Mouse (Mus musculus) neural tube, embryonic 15.5 days (tissue): ENCODE results near the gene Mpped2. TPM values are rescaled to one million over a fixed set of nuclear protein-coding genes. Genes with fewer than 3 reads are reported as not detected.
A peak's percentile ranks its signal among the peaks of the same experiment; 100 is the strongest.

ENCODE experiments used
- ATAC-seq: fragments of 200-750 bp; cut with Nextera tagmentation; 2 replicates; pipeline ENCODE4 v1.8.0; 2017; ENCODE audit warnings: mild to moderate bottlenecking, moderate TSS enrichment, moderate library complexity; ENCODE audit not compliant: low FRiP score
- H3K27ac ChIP-seq: fragments of 300-500 bp; sonication (generic); replicated peaks from 2 replicates; pipeline ENCODE4 v1.5.1; 2015; ENCODE audit warnings: mild to moderate bottlenecking, inconsistent platforms
- H3K27me3 ChIP-seq: fragments of 300-500 bp; sonication (generic); replicated peaks from 2 replicates; pipeline ENCODE4 v1.6.1; 2015; ENCODE audit warnings: inconsistent platforms
- H3K36me3 ChIP-seq: fragments of 300-500 bp; sonication (generic); 2 replicates; pipeline ENCODE4 v1.6.1; 2015; ENCODE audit warnings: inconsistent platforms
- H3K4me1 ChIP-seq: fragments of 300-500 bp; sonication (generic); 2 replicates; pipeline ENCODE4 v1.6.1; 2015; ENCODE audit warnings: inconsistent platforms
- H3K4me2 ChIP-seq: fragments of 300-500 bp; sonication (generic); 2 replicates; pipeline ENCODE4 v1.6.1; 2015; ENCODE audit warnings: inconsistent platforms, mild to moderate bottlenecking, moderate library complexity
- H3K4me3 ChIP-seq: fragments of 300-500 bp; sonication (generic); replicated peaks from 2 replicates; pipeline ENCODE4 v1.5.1; 2015; ENCODE audit warnings: mild to moderate bottlenecking, inconsistent platforms
- H3K9ac ChIP-seq: fragments of 300-500 bp; sonication (generic); replicated peaks from 2 replicates; pipeline ENCODE4 v1.6.1; 2015; ENCODE audit warnings: mild to moderate bottlenecking, inconsistent platforms
- H3K9me3 ChIP-seq: fragments of 300-500 bp; sonication (generic); replicated peaks from 2 replicates; pipeline ENCODE4 v1.6.1; 2016; ENCODE audit warnings: inconsistent platforms
- WGBS: fragments of 180-500 bp; shearing (Covaris S2); methylation state at CpG from one replicate; pipeline ENCODE4 v1.1.7; 2015; ENCODE audit warnings: mixed read lengths; 5-methylcytosine and 5-hydroxymethylcytosine counted together
- polyA plus RNA-seq: library from polyadenylated mRNA; unstranded; fragments of >200 nt; fragmentation: Nextera tagmentation; extraction: Ambion mirVana; gene quantifications from 2 replicates; pipeline ENCODE4 v1.2.1, GENCODE M21; 2015

Gene Mpped2
- polyA plus RNA-seq, 1 experiment from 2014 or later = 222 TPM

DNA sequence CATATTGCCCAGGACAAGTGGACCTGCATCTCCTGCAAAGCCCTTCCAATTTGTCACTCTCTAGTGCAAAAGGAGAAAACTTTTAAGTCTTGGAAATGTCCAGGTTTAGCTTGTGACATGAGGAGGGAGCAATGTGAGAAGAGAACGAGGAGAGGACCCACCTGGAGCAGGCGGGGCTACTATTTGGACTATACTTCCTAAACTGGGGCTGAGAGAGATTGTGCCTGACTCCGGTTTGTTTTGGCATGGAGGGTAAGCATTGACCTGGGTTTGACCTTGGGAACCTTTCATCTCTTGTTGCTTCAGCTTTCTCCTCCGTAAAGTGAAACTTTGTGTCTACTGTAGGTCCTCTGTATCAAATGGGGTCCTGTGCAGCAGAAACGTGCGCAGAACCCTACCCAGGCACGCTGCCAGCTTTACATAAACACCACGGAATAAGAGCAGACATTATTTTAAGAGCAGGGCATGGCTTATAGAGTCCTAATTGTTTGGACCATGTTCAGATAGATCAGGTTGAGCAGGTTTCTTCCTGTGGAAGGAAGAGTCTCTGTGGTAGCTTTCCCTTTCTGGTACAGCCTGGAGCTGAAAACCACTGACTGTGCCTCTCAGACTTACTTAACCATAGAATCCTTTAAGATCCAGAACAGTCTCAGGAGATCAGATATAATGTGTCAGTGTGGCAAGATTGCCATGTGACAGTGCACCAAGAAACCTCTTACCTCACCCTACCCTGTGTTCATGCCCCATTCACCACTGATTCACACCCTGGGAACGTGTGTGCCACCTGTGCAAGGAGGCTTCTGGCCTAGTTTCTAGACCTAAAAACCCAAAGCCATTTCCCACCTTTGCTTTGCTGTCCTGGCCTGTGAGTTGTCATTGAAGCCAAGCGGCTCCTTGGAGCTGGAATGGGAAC lies 152.0 kb downstream of the Mpped2 start:
- Histone ChIP-seq H3K4me3 (no peak overlapping the region), H3K9me3 (no peaks in the 10 kb centered on the region), H3K4me2 (no peak overlapping the region), H3K36me3 (no peaks in the 10 kb centered on the region), H3K27ac (no peak overlapping the region), H3K9ac (no peak overlapping the region), H3K4me1 (peaks cover 4% of the 10 kb centered on the region), H3K27me3 (no peaks in the 10 kb centered on the region)
- ATAC-seq = no peak
- 70% methylated on average over 10 of the region's 10 CpGs for WGBS

GRCm38 (mm10) chr2:106846511-106846910 lies 153.4 kb downstream of the Mpped2 start:
- H3K27ac ChIP-seq = no peak overlapping the region
- no peaks in the 10 kb centered on the region for H3K27me3 ChIP-seq
- H3K9ac ChIP-seq = no peak overlapping the region
- no peak for ATAC-seq
- H3K36me3 ChIP-seq = no peaks in the 10 kb centered on the region
- H3K4me3 ChIP-seq = no peak overlapping the region
- no peak overlapping the region for H3K4me2 ChIP-seq
- no peaks in the 10 kb centered on the region for H3K9me3 ChIP-seq
- peaks cover 4% of the 10 kb centered on the region for H3K4me1 ChIP-seq
- 47% methylated on average over 4 of the region's 4 CpGs for WGBS

DNA sequence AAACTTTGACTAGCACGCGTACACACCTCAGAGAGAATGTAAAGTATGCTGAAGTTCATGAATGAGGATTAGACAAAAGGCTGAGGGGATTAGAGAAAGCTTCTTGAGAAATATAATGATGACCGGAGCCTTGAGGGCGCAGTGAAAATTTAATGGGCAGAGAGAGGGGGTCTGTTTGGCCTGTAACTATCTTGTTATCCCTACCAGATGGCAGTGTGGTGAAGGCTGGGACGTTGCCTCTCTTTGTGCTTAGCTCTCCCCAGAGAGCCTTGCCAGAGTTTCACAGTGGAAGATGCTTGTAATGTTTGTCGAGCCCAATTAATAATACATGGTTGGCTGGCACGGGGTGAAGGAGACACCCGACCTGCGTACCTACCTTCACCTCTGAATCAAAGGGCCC lies 156.3 kb downstream of the Mpped2 start:
- no peak overlapping the region for H3K4me3 ChIP-seq
- H3K4me2 ChIP-seq = no peak overlapping the region
- H3K4me1 ChIP-seq = peaks cover 12% of the 10 kb centered on the region
- H3K9me3 ChIP-seq = no peaks in the 10 kb centered on the region
- H3K36me3 ChIP-seq = no peaks in the 10 kb centered on the region
- ATAC-seq = no peak
- no peaks in the 10 kb centered on the region for H3K27me3 ChIP-seq
- WGBS = 36% methylated on average over 9 of the region's 9 CpGs
- no peak overlapping the region for H3K27ac ChIP-seq
- no peak overlapping the region for H3K9ac ChIP-seq

- Histone ChIP-seq H3K4me2 (no peak overlapping the region), H3K9ac (no peak overlapping the region), H3K4me1 (peaks cover 28% of the 10 kb centered on the region), H3K4me3 (no peak overlapping the region), H3K27me3 (no peaks in the 10 kb centered on the region), H3K36me3 (no peaks in the 10 kb centered on the region), H3K9me3 (no peaks in the 10 kb centered on the region), H3K27ac (no peak overlapping the region)
- WGBS = 87% methylated on average over 8 of the region's 8 CpGs
- no peak for ATAC-seq
Measured at GRCm38 (mm10) chr2:106851515-106851914, 158.4 kb downstream of the Mpped2 start.

DNA sequence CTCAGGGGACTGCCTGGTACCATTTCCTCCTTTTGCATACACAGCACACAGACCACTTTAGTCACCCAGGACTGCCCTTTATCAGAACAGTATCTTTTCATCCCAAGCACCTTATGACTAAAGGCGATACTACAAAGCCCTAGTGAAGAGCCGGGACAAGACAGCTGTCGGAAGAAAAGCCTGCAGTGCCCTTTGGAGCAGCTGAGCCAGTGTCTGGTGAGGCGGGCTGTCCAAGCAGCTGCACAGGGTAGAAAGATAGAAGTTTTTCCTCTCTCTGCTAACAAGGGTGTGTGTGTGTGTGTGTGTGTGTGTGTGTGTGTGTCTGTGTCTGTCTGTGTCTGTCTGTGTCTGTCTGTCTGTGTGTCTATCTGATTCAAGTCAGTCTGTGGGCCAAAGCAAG lies 161.1 kb downstream of the Mpped2 start:
- WGBS = 30% methylated on average over 4 of the region's 4 CpGs
- Histone ChIP-seq H3K9me3 (no peaks in the 10 kb centered on the region), H3K4me1 (peaks cover 45% of the 10 kb centered on the region), H3K4me2 (no peak overlapping the region), H3K4me3 (no peak overlapping the region), H3K9ac (no peak overlapping the region), H3K36me3 (no peaks in the 10 kb centered on the region), H3K27me3 (no peaks in the 10 kb centered on the region), H3K27ac (no peak overlapping the region; the same call in 1 of the 2 replicates)
- ATAC-seq = peak; percentile 20; the same call in 1 of the 2 replicates

DNA sequence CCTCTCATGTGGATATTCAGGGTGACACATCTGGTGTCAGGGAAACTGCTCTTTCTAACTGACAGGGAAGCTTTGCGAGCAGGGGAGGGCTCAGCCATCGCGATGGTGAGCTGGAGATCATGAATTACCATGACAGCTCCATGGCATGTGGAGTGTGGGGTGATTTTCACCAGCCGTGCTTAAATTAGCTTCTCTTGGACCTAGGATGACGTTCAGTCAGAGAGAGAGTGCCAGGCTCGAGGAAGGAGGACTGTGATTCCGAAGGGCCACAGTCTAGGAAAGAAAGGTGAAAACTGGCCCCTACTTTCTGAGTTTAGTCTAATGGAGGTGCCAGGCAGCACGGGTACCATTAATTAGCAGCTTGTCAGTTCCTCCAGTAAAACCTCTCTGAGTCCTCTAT lies 161.7 kb downstream of the Mpped2 start:
- Histone ChIP-seq H3K4me3 (no peak overlapping the region), H3K27ac (no peak overlapping the region), H3K4me1 (peaks cover 45% of the 10 kb centered on the region), H3K9ac (no peak overlapping the region), H3K36me3 (no peaks in the 10 kb centered on the region), H3K4me2 (no peak overlapping the region), H3K27me3 (no peaks in the 10 kb centered on the region), H3K9me3 (no peaks in the 10 kb centered on the region)
- peak; percentile 30; the same call in 1 of the 2 replicates for ATAC-seq
- WGBS = 15% methylated on average over 8 of the region's 8 CpGs

GRCm38 (mm10) chr2:106855184-106855583 lies 162.1 kb downstream of the Mpped2 start:
- Histone ChIP-seq H3K4me1 (peaks cover 45% of the 10 kb centered on the region), H3K4me3 (no peak overlapping the region), H3K36me3 (no peaks in the 10 kb centered on the region), H3K4me2 (no peak overlapping the region), H3K9ac (no peak overlapping the region), H3K27me3 (no peaks in the 10 kb centered on the region), H3K27ac (no peak overlapping the region), H3K9me3 (no peaks in the 10 kb centered on the region)
- WGBS = 24% methylated on average over 13 of the region's 13 CpGs
- no peak for ATAC-seq

DNA sequence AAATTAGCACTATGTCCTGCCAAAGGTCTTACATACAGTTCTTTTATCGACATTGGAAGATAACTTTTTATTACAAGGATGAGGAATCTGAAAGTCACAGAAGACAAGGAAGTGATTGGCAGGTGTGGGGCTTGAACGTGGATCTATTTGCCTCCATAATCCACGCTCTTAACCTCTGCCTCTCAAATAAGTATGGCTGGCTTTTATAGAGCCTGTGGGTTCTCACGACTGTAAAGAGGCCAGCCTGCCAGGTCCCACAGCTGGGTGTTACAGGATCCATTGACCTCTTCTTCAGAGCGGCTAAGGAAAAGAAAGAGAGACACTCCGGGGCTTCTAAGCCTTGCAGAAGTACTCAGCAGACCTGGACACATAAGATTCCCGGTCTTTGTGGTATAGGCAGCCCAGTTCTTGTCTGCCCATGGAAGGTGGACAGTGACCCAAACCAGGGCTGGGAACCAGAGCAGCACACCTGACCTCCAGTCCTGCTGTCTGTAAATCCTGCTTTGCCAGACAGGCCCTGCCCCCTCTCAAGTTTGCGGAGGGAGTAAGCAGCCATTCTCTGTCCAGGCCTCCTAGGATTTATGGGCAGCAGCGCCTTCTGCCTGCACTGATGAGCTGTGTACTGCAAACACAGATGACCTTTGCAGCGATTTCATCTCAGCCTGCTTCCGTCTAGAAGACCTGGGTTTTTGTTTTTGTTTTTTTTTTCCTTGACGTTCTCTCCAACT lies 162.7 kb downstream of the Mpped2 start:
- no peak; the same call in 1 of the 2 replicates for ATAC-seq

GRCm38 (mm10) chr2:106856361-106856961 lies 163.4 kb downstream of the Mpped2 start:
- no peak overlapping the region for H3K4me3 ChIP-seq
- no peak for ATAC-seq
- H3K27me3 ChIP-seq = no peaks in the 10 kb centered on the region
- H3K27ac ChIP-seq = 0 out of 2 replicates have a peak overlapping the region, but pooled peaks have one; percentile 33
- no peaks in the 10 kb centered on the region for H3K9me3 ChIP-seq
- no peaks in the 10 kb centered on the region for H3K36me3 ChIP-seq
- peaks cover 54% of the 10 kb centered on the region for H3K4me1 ChIP-seq
- no peak overlapping the region for H3K9ac ChIP-seq
- H3K4me2 ChIP-seq = no peak overlapping the region
- WGBS = 18% methylated on average over 9 of the region's 9 CpGs

More for the DNA sequence above, 162.7 kb downstream of the Mpped2 start:
- H3K4me1 ChIP-seq = peaks cover 48% of the 10 kb centered on the region
- no peak overlapping the region; the same call in 1 of the 2 replicates for H3K27ac ChIP-seq
- 16% methylated on average over 12 of the region's 12 CpGs for WGBS
- H3K9ac ChIP-seq = no peak overlapping the region
- H3K27me3 ChIP-seq = no peaks in the 10 kb centered on the region
- H3K36me3 ChIP-seq = no peaks in the 10 kb centered on the region
- no peak overlapping the region for H3K4me3 ChIP-seq
- no peaks in the 10 kb centered on the region for H3K9me3 ChIP-seq
- H3K4me2 ChIP-seq = no peak overlapping the region

- no peaks in the 10 kb centered on the region for H3K9me3 ChIP-seq
- H3K4me1 ChIP-seq = peaks cover 54% of the 10 kb centered on the region
Measured at GRCm38 (mm10) chr2:106857258-106857657, 164.2 kb downstream of the Mpped2 start.

DNA sequence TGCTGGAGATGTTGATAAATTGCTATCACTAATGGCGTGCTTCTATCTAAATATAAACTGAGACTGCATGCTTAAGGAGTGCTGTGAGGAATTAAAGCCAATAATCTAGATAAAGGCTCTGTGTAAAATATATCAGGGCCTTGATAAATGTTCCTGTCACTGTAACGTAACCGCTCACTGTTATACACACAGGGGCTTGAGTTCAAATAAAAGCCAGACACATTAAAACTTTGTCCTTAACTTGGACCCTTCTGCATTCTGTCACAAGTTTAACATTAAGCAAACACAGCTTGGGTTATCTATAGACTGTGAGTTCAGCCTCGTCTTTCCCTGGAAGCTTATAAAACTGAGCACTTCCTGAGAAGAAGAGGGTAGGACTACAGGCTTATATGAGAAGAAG lies 164.6 kb downstream of the Mpped2 start:
- 50% methylated on average over 4 of the region's 4 CpGs for WGBS
- no peaks in the 10 kb centered on the region for H3K36me3 ChIP-seq
- H3K27me3 ChIP-seq = no peaks in the 10 kb centered on the region
- no peaks in the 10 kb centered on the region for H3K9me3 ChIP-seq
- H3K9ac ChIP-seq = no peak overlapping the region
- no peak overlapping the region for H3K27ac ChIP-seq
- no peak overlapping the region for H3K4me3 ChIP-seq
- no peak for ATAC-seq
- no peak overlapping the region for H3K4me2 ChIP-seq
- H3K4me1 ChIP-seq = peaks cover 54% of the 10 kb centered on the region

More at GRCm38 (mm10) chr2:106857258-106857657, 164.2 kb downstream of the Mpped2 start:
- H3K27ac ChIP-seq = 0 out of 2 replicates have a peak overlapping the region, but pooled peaks have one; percentile 33
- H3K9ac ChIP-seq = no peak overlapping the region
- no peak overlapping the region for H3K4me3 ChIP-seq
- ATAC-seq = no peak
- WGBS = 61% methylated on average over 4 of the region's 4 CpGs
- H3K27me3 ChIP-seq = no peaks in the 10 kb centered on the region
- no peaks in the 10 kb centered on the region for H3K36me3 ChIP-seq
- no peak overlapping the region for H3K4me2 ChIP-seq
